Mouse (Mus musculus) ES-E14 (cell line): ENCODE measurements around the gene Fzd1.

ENCODE experiments used
- CHD2 ChIP-seq: IDR thresholded peaks from 2 replicates; pipeline ENCODE4 v1.6.1; 2014; ENCODE audit warnings: mild to moderate bottlenecking, low read depth, low read length, inconsistent platforms
- HCFC1 ChIP-seq: IDR thresholded peaks from 2 replicates; pipeline ENCODE4 v1.6.1; 2012; ENCODE audit warnings: low read length, inconsistent platforms, borderline replicate concordance; ENCODE audit not compliant: insufficient read depth

DNA sequence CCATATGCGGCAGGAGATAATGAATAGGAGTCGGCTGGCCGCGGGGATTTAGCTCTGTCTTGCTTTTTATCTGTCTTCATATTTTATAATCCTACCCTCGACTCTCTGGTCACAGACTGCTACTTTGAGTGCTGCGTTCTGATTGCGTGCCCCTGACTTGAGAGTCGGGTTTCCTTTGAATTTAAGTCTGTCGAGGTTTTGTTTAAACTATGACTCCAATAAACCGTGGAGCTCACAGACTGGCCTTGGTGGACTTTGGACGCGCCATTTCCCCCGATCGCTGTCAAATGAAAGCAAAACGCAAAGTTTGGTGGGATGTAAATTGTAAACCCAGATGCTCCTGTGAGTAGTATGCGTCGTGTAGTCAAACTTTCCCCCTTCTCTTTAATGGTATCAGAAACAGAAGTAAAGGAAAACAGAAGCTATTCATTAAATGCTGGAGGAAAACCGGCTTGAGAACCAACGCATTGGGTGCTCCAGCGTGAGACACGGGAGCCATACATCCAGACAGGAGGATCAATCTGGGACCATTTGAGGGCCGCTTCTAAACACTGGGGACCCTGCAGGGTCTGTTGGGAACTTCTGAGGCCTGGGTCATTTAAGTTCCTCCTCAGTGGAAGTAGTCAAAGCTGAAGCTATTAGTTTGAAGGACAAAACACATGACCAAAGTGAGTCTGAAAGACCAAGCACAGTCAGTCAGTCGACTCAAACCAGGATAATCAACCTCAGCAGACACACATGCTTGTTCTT, 671 bp upstream of the Fzd1 start:
- TF ChIP-seq HCFC1 (no peak), CHD2 (no peak)
